Mouse (Mus musculus) stomach, postnatal 0 days (tissue): ENCODE measurements around the gene Elmo1.

Experiments
- CTCF ChIP-seq: IDR thresholded peaks from 2 replicates; pipeline ENCODE4 v1.5.1; 2016; ENCODE audit warnings: antibody characterized with exemption, low read depth, mild to moderate bottlenecking, moderate library complexity
- EP300 ChIP-seq: optimal IDR thresholded peaks from 2 replicates; pipeline ENCODE3; 2016; ENCODE audit warnings: antibody characterized with exemption

GRCm38 (mm10) chr13:20182239-20182825 is 91.9 kb downstream of the Elmo1 start:
- TF ChIP-seq CTCF (no peak), EP300 (no peak)
